Mouse (Mus musculus): Measurements from ENCODE around the gene Klc4. TPM values are rescaled to one million over a fixed set of nuclear protein-coding genes. Genes with fewer than 3 reads are reported as not detected.

The Klc4 gene
- total and polyA plus RNA-seq, 3 experiments, result 5.4 to 9.5 TPM; not detected in 1

- H3K27ac ChIP-seq (ENCODE audit: control insufficient read depth, low read depth, low read length), result no peak overlapping the region
- TF ChIP-seq BHLHE40 (IDR thresholded peaks at IDR 0.05; ENCODE audit: borderline replicate concordance, low read depth, low read length) (no peak), ZKSCAN1 (IDR thresholded peaks at IDR 0.05; ENCODE audit: low read depth, low read length) (no peak), ETS1 (IDR thresholded peaks at IDR 0.05; ENCODE audit: low read depth, low read length) (no peak), NRF1 (IDR thresholded peaks at IDR 0.05; ENCODE audit: insufficient read depth, low read depth, low read length, poor library complexity, severe bottlenecking) (no peak), NELFE (IDR thresholded peaks at IDR 0.05; ENCODE audit: low read depth, low read length) (no peak), POLR2A (IDR thresholded peaks at IDR 0.05; ENCODE audit: control insufficient read depth in 1 of 2, insufficient read depth in 1 of 2, low read depth in 1 of 2, low read length in 2 of 2, poor library complexity in 1 of 2) (no peak), E2F4 (IDR thresholded peaks at IDR 0.05; ENCODE audit: borderline replicate concordance, low read depth, low read length) (no peak), ZNF384 (IDR thresholded peaks at IDR 0.05; ENCODE audit: low read depth, low read length) (no peak), EP300 (IDR thresholded peaks at IDR 0.05; ENCODE audit: low read depth in 1 of 2, low read length in 2 of 2) (no peak), USF2 (IDR thresholded peaks at IDR 0.05; ENCODE audit: borderline replicate concordance in 1 of 2, insufficient read depth in 1 of 2, low read depth in 1 of 2, low read length in 2 of 2) (no peak), HCFC1 (IDR thresholded peaks at IDR 0.05; ENCODE audit: low read depth, low read length) (no peak), USF1 (IDR thresholded peaks at IDR 0.05; ENCODE audit: low read depth, low read length) (no peak), SMC3 (IDR thresholded peaks at IDR 0.05; ENCODE audit: low read depth, low read length) (no peak), KAT2A (conservative IDR thresholded peaks at IDR 0.05; ENCODE audit: low read depth, low read length) (no peak), MAZ (IDR thresholded peaks at IDR 0.05; ENCODE audit: low read depth, low read length) (no peak), TCF12 (IDR thresholded peaks at IDR 0.05; ENCODE audit: low read depth, low read length) (no peak), CTCF (IDR thresholded peaks at IDR 0.05 in 2 of 3, conservative IDR thresholded peaks at IDR 0.05 in 1 of 3; ENCODE audit: control insufficient read depth in 1 of 3, insufficient read depth in 1 of 3, low read depth in 2 of 3, low read length in 3 of 3, poor library complexity in 1 of 3, severe bottlenecking in 1 of 3) (no peak), POLR2AphosphoS2 (IDR thresholded peaks at IDR 0.05; ENCODE audit: low read length) (no peak), CHD2 (IDR thresholded peaks at IDR 0.05; ENCODE audit: low read length) (no peak)
- H3K79me2 ChIP-seq (ENCODE audit: control insufficient read depth, insufficient read depth, low read length, poor library complexity), result no peaks in the 10 kb centered on the region
- no peak overlapping the region for H3K9ac ChIP-seq (ENCODE audit: control insufficient read depth, low read depth, low read length, poor library complexity, severe bottlenecking)
- H3K36me3 ChIP-seq (ENCODE audit: control insufficient read depth in 1 of 2, insufficient read depth in 2 of 2, low read length in 2 of 2), result no peaks in the 10 kb centered on the region
- no peak overlapping the region for H3K4me3 ChIP-seq (ENCODE audit: control insufficient read depth in 1 of 2, insufficient read depth in 1 of 2, low read depth in 2 of 2, low read length in 2 of 2)
- H3K27me3 ChIP-seq (ENCODE audit: control insufficient read depth in 1 of 2, insufficient read depth in 2 of 2, low read length in 2 of 2), result no peaks in the 10 kb centered on the region
- no peaks in the 10 kb centered on the region for H3K9me3 ChIP-seq (replicated peaks; ENCODE audit: insufficient read depth, low read length)
- no peak for DNase-seq (ENCODE audit: low read depth, low spot score)
- H3K4me1 ChIP-seq (ENCODE audit: control insufficient read depth in 1 of 2, insufficient read depth in 2 of 2, low read length in 2 of 2), result no peaks in the 10 kb centered on the region
Observed at GRCm38 (mm10) chr17:46629685-46630441, 16.0 kb downstream of the Klc4 start.
